Mouse (Mus musculus) ES-Bruce4 (cell line): Measurements from ENCODE around the gene Sned1. TPM values are rescaled to one million over a fixed set of nuclear protein-coding genes. Genes with fewer than 3 reads are reported as not detected.
"Not testable (repeated sequence)": the region's sequence is repeated elsewhere in the genome, so short reads cannot be mapped to it uniquely, and the experiment has no call there.

Source experiments
- H3K27ac ChIP-seq: 2 replicates; pipeline ENCODE4 v1.5.1; 2012; ENCODE audit warnings: low read length, inconsistent platforms; ENCODE audit not compliant: insufficient read depth
- H3K27me3 ChIP-seq: 2 replicates; pipeline ENCODE4 v1.6.1; 2012; ENCODE audit warnings: mild to moderate bottlenecking, low read length, inconsistent platforms; ENCODE audit not compliant: control insufficient read depth, poor library complexity, insufficient read depth, severe bottlenecking
- H3K36me3 ChIP-seq: 2 replicates; pipeline ENCODE4 v1.6.1; 2012; ENCODE audit warnings: inconsistent platforms, mild to moderate bottlenecking, low read length, moderate library complexity; ENCODE audit not compliant: control insufficient read depth, poor library complexity, insufficient read depth, severe bottlenecking
- H3K4me1 ChIP-seq: one replicate; pipeline ENCODE4 v1.8.1; 2011; ENCODE audit warnings: low read length; ENCODE audit not compliant: control insufficient read depth, insufficient read depth
- H3K4me3 ChIP-seq: 2 replicates; pipeline ENCODE4 v1.5.1; 2011; ENCODE audit warnings: low read depth, mild to moderate bottlenecking, low read length
- H3K9ac ChIP-seq: 2 replicates; pipeline ENCODE4 v1.6.1; 2012; ENCODE audit warnings: low read depth, mild to moderate bottlenecking, inconsistent platforms; ENCODE audit not compliant: poor library complexity, severe bottlenecking
- H3K9me3 ChIP-seq: replicated peaks from 2 replicates; pipeline ENCODE4 v1.6.1; 2012; ENCODE audit warnings: mild to moderate bottlenecking, low read length, inconsistent platforms; ENCODE audit not compliant: control insufficient read depth, poor library complexity, insufficient read depth, severe bottlenecking
- CTCF ChIP-seq: IDR thresholded peaks from one replicate; pipeline ENCODE4 v1.8.1; 2011; ENCODE audit warnings: low read depth, low read length
- EP300 ChIP-seq: IDR thresholded peaks from 2 replicates; pipeline ENCODE4 v1.6.1; 2011; ENCODE audit warnings: low read depth, low read length; ENCODE audit not compliant: insufficient read depth
- POLR2A ChIP-seq: IDR thresholded peaks from one replicate; pipeline ENCODE4 v1.8.1; 2011; ENCODE audit warnings: low read length; ENCODE audit not compliant: insufficient read depth
- polyA plus RNA-seq: library from polyadenylated mRNA; stranded (reverse); fragments of >200 nt; gene quantifications from 2 replicates; pipeline ENCODE4 v1.2.4, GENCODE M21; 2011; ENCODE audit warnings: low read depth; ENCODE audit not compliant: missing spikeins, insufficient read depth, insufficient read length

The Sned1 gene
- polyA plus RNA-seq, result 0.75 and 1.1 TPM in 2 replicates

DNA sequence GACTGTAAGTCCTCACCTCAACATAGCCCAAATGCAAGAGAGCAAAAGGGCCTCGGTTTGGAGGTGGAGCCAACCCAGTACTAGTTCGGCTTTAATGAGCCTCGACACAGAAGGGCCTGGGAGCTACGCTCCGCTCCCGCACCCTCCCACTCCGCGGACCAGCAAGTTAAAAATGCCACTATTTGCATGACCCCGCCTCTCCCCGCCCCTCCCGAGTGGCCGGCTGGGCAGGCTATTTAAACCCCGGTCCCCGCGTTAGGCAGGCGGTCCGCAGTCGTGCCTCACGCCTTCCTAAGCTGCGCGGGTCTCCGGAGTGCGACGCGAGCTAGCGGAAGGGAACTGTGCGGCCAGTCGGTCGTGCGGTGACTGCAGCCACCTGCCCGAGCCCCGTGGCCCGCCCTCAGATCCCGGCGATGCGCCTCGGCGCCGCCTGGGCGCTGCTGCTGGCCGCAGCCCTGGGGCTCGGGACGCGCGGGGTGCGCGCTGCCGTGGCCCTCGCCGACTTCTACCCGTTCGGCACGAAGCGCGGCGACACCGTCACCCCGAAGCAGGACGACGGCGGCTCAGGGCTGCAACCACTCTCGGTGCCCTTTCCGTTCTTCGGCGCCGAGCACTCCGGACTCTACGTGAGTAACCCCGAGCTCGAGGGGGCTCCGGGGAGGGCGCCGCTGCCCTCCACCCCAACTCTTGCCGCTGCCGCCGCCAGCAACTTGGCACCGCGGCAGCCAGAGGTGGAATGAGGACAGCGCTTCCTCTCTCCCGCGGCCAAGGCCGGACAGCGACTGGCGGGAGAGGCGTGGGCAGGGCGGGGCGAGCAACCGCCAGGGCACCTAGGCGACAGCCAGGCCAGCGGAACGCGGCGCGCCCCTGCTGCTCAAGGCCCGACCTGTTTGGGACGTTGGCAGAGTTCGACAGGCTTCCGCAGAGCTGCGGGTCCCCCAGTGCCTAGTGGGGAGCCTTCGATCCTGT is at the start of gene Sned1:
Gene Sned1 (plus strand): TSS at position 266 of the 969 bp plus-strand sequence.
- H3K36me3 ChIP-seq, result no peaks in the 10 kb centered on the region
- H3K9ac ChIP-seq, result peak within 1 kb of the TSS; percentile 49
- H3K27me3 ChIP-seq, result no peaks in the 10 kb centered on the region
- no peaks in the 10 kb centered on the region for H3K9me3 ChIP-seq
- TF ChIP-seq EP300 (no peak), CTCF (no peak)
- H3K27ac ChIP-seq, result no peak within 1 kb of the TSS
- H3K4me3 ChIP-seq, result peak within 1 kb of the TSS; percentile 60
- H3K4me1 ChIP-seq, result no peaks in the 10 kb centered on the region

DNA sequence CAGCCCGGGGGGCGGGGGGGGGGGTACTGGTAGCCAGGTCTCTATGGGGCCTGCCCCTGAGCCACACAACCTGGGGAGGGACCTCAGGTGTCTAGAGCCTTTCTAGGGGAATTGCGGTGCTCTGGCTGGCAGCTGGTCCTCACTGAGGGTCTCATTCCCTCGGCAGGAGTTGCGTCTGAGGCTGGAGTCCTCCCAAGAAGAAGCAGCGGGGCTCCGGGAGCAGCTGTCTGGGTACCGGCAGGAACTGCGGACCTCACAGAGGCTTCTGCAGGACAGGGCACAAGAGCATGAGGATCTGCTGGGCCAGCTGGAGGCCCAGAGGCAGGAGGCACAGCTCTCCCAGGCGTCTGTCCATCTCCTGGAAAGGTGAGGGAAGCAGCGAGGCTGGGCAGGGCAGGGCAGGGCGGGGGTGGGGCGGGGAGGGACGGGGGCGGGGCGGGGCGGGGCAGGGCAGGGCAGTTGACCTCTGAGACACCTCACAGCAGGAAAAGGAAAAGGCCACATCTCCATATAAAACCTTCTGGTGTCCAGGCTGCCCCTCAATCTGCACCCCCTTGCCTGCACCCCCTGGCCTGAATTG is 44.8 kb upstream of the Sned1 start:
- Histone ChIP-seq H3K27ac (no peak overlapping the region), H3K27me3 (no peaks in the 10 kb centered on the region), H3K4me3 (peak overlapping the region; percentile 40; the same call in 1 of the 2 replicates)

DNA sequence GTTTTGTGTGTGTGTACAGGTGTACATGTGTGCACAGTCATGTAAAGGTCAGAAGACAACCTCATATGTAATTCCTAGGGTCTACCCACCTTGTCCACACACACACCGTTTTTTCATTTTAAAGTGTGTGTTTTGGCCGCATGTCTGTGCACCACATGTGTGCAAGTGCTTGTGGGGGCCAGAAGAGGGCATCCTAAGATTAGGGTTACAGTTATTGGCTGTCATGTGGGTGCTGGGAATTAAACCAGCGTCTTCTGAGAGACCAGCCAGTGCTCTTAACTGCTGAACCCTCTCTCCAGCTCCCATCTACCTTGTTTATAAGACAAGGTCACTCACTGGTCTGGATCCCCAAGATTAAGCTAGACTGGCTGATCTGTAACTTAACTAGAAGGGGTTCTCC is 40.7 kb upstream of the Sned1 start:
- no peak overlapping the region for H3K4me3 ChIP-seq
- no peaks in the 10 kb centered on the region for H3K36me3 ChIP-seq
- peaks cover 3% of the 10 kb centered on the region for H3K4me1 ChIP-seq
- H3K9me3 ChIP-seq, result peaks cover 26% of the 10 kb centered on the region
- H3K27ac ChIP-seq, result no peak overlapping the region
- H3K9ac ChIP-seq, result no peak overlapping the region
- H3K27me3 ChIP-seq, result no peaks in the 10 kb centered on the region
- TF ChIP-seq EP300 (no peak), POLR2A (no peak), CTCF (no peak)

More for the DNA sequence above, 44.8 kb upstream of the Sned1 start:
- H3K9me3 ChIP-seq, result peaks cover 11% of the 10 kb centered on the region
- peaks cover 3% of the 10 kb centered on the region for H3K4me1 ChIP-seq
- no peaks in the 10 kb centered on the region for H3K36me3 ChIP-seq
- TF ChIP-seq CTCF (no peak), POLR2A (no peak), EP300 (no peak)
- H3K9ac ChIP-seq, result peak overlapping the region; percentile 25; the same call in 1 of the 2 replicates

- not testable (repeated sequence) for H3K27ac ChIP-seq, H3K36me3 ChIP-seq, H3K4me1 ChIP-seq, H3K4me3 ChIP-seq, H3K9ac ChIP-seq, H3K27me3 ChIP-seq
- H3K9me3 ChIP-seq, result peaks cover 26% of the 10 kb centered on the region
Observed at GRCm38 (mm10) chr1:93197454-93197853, 38.2 kb upstream of the Sned1 start.

DNA sequence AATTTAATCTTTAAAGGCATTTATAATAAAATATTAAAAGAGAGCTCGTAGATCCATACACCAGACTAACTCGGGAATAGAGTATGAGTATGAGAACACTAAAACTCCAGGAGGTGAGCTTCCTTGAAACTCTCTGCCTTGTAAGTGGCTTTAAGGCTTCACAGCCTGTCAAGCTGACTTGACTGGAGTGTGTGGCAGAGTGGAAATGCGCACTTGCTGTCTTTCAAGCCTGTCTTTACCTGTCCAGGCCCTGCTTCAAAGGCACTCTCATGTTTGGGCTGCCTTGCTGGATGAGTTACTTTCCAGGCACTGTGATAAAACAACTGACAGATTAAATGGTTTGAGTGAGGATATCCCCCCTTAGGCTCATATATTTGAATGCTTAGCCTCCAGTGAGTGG is 37.7 kb upstream of the Sned1 start:
- Histone ChIP-seq H3K9ac (no peak overlapping the region), H3K4me1 (no peaks in the 10 kb centered on the region), H3K36me3 (no peaks in the 10 kb centered on the region), H3K4me3 (no peak overlapping the region), H3K9me3 (peaks cover 26% of the 10 kb centered on the region), H3K27ac (0 out of 2 replicates have a peak overlapping the region, but pooled peaks have one; percentile 8), H3K27me3 (no peaks in the 10 kb centered on the region)
- no peak for TF ChIP-seq POLR2A
